Mouse (Mus musculus): ENCODE results near the gene Atp6v0a1. TPM values are rescaled to one million over a fixed set of nuclear protein-coding genes. Genes with fewer than 3 reads are reported as not detected.

Gene Atp6v0a1
- 44.9 and 61.5 TPM in 2 replicates for polyA plus RNA-seq (2011; ENCODE audit: insufficient read depth, insufficient read length, low replicate concordance, missing spikeins)

DNA sequence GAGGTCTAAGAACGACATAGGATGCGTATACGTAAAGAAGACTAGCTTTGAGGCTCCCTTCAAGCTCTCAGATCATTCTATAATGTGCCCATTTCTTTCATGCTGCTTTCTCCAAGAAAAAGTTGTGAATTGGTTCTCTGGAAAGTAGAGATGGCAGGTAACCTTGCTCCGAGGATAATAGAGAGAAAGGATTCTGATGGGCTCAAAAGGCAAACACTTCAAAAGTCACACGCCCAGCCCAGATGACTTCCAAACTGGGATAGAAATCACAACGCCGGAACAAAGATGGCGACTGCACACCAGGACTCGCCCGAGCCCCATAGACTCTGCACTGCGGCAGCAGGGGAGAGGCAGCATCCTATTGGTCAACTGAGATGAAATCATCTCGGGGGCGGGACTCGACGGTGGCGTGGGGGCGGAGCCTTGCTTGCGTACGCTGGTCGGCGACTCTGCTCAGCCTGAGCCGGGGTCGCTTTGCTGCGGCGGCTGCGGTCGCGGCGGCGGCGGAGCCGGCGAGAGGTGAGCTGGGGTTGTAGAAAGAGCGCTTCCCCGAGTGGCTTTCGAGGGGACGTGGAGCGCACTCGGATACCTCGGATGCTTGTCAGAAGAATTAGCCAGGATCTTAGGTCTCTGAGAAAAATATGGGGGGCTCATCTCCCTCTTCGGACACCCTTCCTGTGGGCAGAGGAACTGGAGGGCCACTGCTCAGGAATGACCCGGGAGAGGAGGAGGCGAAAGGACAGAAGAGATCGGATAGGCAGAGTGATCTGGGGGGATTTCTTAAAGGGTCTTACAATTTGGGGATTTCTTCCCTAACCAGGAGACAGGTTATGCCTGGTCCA is at the start of gene Atp6v0a1:
TSS of gene Atp6v0a1 (plus strand) at position 407 of the 842 bp plus-strand sequence.
- H3K27ac ChIP-seq (ENCODE audit: control insufficient read depth, insufficient read depth, low read depth, low read length, poor library complexity), result peak within 1 kb of the TSS; percentile 87
- H3K4me3 ChIP-seq (replicated peaks; ENCODE audit: control insufficient read depth, low read depth, low read length), result peak within 1 kb of the TSS; percentile 81
- TF ChIP-seq POLR2A (IDR thresholded peaks at IDR 0.05; ENCODE audit: borderline replicate concordance, control insufficient read depth, low read depth, low read length) (peak; percentile 83; the same call in 1 of the 2 replicates), CTCF (IDR thresholded peaks at IDR 0.05; ENCODE audit: control insufficient read depth, insufficient read depth, low read length) (no peak)
- WGBS, result under 1% methylated on average over 44 of the region's 44 CpGs
- 0 out of 2 replicates have a peak, but pooled peaks cover 1% of the 10 kb centered on the region for H3K4me1 ChIP-seq (ENCODE audit: control insufficient read depth, insufficient read depth, low read length)

GRCm38 (mm10) chr11:100959464-100959810 is 49.8 kb upstream of the Atp6v0a1 start:
- H3K4me1 ChIP-seq (ENCODE audit: control insufficient read depth, insufficient read depth, low read length), result no peaks in the 10 kb centered on the region; the same call in 1 of the 2 replicates
- H3K27ac ChIP-seq (ENCODE audit: control insufficient read depth, insufficient read depth, low read depth, low read length, poor library complexity), result no peak overlapping the region
- WGBS, result 11% methylated on average over 14 of the region's 14 CpGs
- no peak overlapping the region for H3K4me3 ChIP-seq (replicated peaks; ENCODE audit: control insufficient read depth, low read depth, low read length)
- TF ChIP-seq POLR2A (IDR thresholded peaks at IDR 0.05; ENCODE audit: borderline replicate concordance, control insufficient read depth, low read depth, low read length) (no peak), CTCF (IDR thresholded peaks at IDR 0.05; ENCODE audit: control insufficient read depth, insufficient read depth, low read length) (peak; percentile 50; the same call in 1 of the 2 replicates)

DNA sequence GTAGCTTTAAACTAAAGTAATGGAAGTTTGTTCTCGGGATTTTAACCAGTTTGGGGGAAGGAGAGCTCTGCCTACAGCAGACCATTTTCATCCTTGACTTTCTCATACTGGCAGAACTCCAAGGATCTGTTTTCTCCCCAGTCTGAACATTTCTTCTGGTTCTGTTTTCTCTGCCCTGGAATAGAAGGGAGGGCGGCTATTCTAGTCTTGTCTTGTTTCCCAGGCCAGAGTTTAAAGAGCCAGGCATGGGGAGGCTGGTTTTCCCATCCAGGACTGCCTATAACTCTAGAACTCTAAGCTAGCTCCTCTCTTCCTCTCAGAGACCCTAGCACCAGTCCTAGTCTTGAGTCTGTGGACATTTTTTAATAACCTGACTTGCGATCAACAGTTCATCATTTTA is 49.4 kb upstream of the Atp6v0a1 start:
- TF ChIP-seq POLR2A (IDR thresholded peaks at IDR 0.05; ENCODE audit: borderline replicate concordance, control insufficient read depth, low read depth, low read length), result no peak
- TF ChIP-seq CTCF (IDR thresholded peaks at IDR 0.05; ENCODE audit: control insufficient read depth, insufficient read depth, low read length), result no peak
- H3K4me3 ChIP-seq (replicated peaks; ENCODE audit: control insufficient read depth, low read depth, low read length), result no peak overlapping the region
- no peaks in the 10 kb centered on the region; the same call in 1 of the 2 replicates for H3K4me1 ChIP-seq (ENCODE audit: control insufficient read depth, insufficient read depth, low read length)

DNA sequence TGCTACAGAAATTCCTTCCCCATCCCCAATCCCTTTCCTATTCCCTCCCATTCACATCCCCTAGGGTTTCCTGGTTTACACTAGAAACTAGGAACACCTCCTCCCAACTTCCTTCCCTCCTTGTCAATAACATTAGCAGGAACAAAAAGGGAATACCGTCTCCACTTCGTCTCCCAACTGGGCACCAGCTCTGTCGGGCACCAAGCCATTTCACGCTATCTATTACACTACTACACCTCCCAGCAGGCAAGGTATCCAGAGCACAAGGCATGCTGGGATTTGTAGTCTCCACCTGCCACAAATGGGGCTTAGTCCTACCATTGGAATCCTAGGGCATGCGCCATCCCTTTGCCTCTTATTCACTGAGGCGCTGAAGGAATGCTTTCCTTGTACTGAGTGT is 48.7 kb upstream of the Atp6v0a1 start:
- Histone ChIP-seq H3K4me3 (replicated peaks; ENCODE audit: control insufficient read depth, low read depth, low read length) (no peak overlapping the region), H3K4me1 (ENCODE audit: control insufficient read depth, insufficient read depth, low read length) (no peaks in the 10 kb centered on the region; the same call in 1 of the 2 replicates), H3K27ac (ENCODE audit: control insufficient read depth, insufficient read depth, low read depth, low read length, poor library complexity) (no peak overlapping the region)
- TF ChIP-seq CTCF (IDR thresholded peaks at IDR 0.05; ENCODE audit: control insufficient read depth, insufficient read depth, low read length) (no peak), POLR2A (IDR thresholded peaks at IDR 0.05; ENCODE audit: borderline replicate concordance, control insufficient read depth, low read depth, low read length) (no peak)
- 47% methylated on average over 6 of the region's 6 CpGs for WGBS

More for the DNA sequence above, 49.4 kb upstream of the Atp6v0a1 start:
- WGBS, result 33% methylated on average over 3 of the region's 3 CpGs
- H3K27ac ChIP-seq (ENCODE audit: control insufficient read depth, insufficient read depth, low read depth, low read length, poor library complexity), result no peak overlapping the region

- H3K4me1 ChIP-seq (ENCODE audit: control insufficient read depth, insufficient read depth, low read length), result no peaks in the 10 kb centered on the region; the same call in 1 of the 2 replicates
- H3K4me3 ChIP-seq (replicated peaks; ENCODE audit: control insufficient read depth, low read depth, low read length), result no peak overlapping the region
- H3K27ac ChIP-seq (ENCODE audit: control insufficient read depth, insufficient read depth, low read depth, low read length, poor library complexity), result no peak overlapping the region
- no peak for TF ChIP-seq CTCF (IDR thresholded peaks at IDR 0.05; ENCODE audit: control insufficient read depth, insufficient read depth, low read length)
- no peak for TF ChIP-seq POLR2A (IDR thresholded peaks at IDR 0.05; ENCODE audit: borderline replicate concordance, control insufficient read depth, low read depth, low read length)
- WGBS, result 63% methylated on average over 9 of the region's 9 CpGs
Measured at GRCm38 (mm10) chr11:100962371-100962911, 46.8 kb upstream of the Atp6v0a1 start.

DNA sequence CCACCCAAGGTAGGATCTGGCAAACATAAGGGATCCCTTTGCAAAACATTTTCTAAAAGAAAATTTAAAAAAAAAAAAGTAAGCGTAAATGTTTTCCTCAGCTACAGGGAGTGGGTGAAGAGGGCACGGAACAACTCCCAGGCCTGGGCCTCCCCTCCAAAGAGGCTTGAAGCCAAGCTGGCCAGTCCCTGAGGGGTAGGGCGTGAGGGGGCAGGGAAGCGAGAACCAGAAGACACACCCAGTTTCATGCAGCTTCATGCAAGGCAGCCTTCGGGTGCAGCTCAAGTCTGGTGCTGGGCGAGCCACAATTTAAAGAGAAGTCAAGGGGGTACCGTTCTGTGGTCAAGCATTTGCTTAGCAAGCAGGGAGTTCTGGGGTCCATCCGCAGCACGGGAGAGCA is 45.6 kb upstream of the Atp6v0a1 start:
- Histone ChIP-seq H3K4me1 (ENCODE audit: control insufficient read depth, insufficient read depth, low read length) (no peaks in the 10 kb centered on the region; the same call in 1 of the 2 replicates), H3K27ac (ENCODE audit: control insufficient read depth, insufficient read depth, low read depth, low read length, poor library complexity) (no peak overlapping the region), H3K4me3 (replicated peaks; ENCODE audit: control insufficient read depth, low read depth, low read length) (no peak overlapping the region)
- WGBS, result 81% methylated on average over 9 of the region's 9 CpGs
- no peak for TF ChIP-seq CTCF (IDR thresholded peaks at IDR 0.05; ENCODE audit: control insufficient read depth, insufficient read depth, low read length)
- TF ChIP-seq POLR2A (IDR thresholded peaks at IDR 0.05; ENCODE audit: borderline replicate concordance, control insufficient read depth, low read depth, low read length), result no peak

DNA sequence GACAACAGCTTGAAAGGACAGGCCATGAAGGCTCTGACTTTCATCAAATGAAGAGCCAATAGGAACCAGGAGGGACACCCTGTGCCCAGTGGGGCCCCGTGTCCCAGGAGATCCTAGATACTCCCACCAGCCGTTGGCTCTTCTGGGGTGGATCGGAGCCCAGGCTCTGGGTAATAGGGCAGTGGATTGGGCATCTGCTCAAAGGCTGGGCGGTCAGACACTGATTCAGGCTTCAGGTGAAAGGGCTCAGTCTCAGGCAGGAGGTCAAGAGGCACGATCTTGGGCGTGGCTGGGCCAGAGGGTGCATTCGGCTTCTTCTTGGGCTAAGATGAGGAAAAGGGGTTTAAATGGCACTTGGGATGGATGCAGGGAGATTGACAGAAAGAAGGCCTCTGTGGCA is 45.1 kb upstream of the Atp6v0a1 start:
- Histone ChIP-seq H3K27ac (ENCODE audit: control insufficient read depth, insufficient read depth, low read depth, low read length, poor library complexity) (no peak overlapping the region), H3K4me3 (replicated peaks; ENCODE audit: control insufficient read depth, low read depth, low read length) (no peak overlapping the region), H3K4me1 (ENCODE audit: control insufficient read depth, insufficient read depth, low read length) (no peaks in the 10 kb centered on the region; the same call in 1 of the 2 replicates)
- WGBS, result 90% methylated on average over 7 of the region's 7 CpGs
- TF ChIP-seq POLR2A (IDR thresholded peaks at IDR 0.05; ENCODE audit: borderline replicate concordance, control insufficient read depth, low read depth, low read length) (no peak), CTCF (IDR thresholded peaks at IDR 0.05; ENCODE audit: control insufficient read depth, insufficient read depth, low read length) (no peak)

GRCm38 (mm10) chr11:100964901-100965542 is 44.2 kb upstream of the Atp6v0a1 start:
- Histone ChIP-seq H3K27ac (ENCODE audit: control insufficient read depth, insufficient read depth, low read depth, low read length, poor library complexity) (no peak overlapping the region), H3K4me1 (ENCODE audit: control insufficient read depth, insufficient read depth, low read length) (no peaks in the 10 kb centered on the region; the same call in 1 of the 2 replicates), H3K4me3 (replicated peaks; ENCODE audit: control insufficient read depth, low read depth, low read length) (no peak overlapping the region)
- TF ChIP-seq CTCF (IDR thresholded peaks at IDR 0.05; ENCODE audit: control insufficient read depth, insufficient read depth, low read length) (no peak), POLR2A (IDR thresholded peaks at IDR 0.05; ENCODE audit: borderline replicate concordance, control insufficient read depth, low read depth, low read length) (no peak)
- WGBS, result 86% methylated on average over 6 of the region's 6 CpGs
